Mouse (Mus musculus) left cerebral cortex, adult 6 months (tissue): Measurements from ENCODE around the gene Arhgef38. TPM values are rescaled to one million over a fixed set of nuclear protein-coding genes. Genes with fewer than 3 reads are reported as not detected.

ENCODE experiments used
- long read RNA-seq, 2 experiments: library from polyadenylated mRNA; unstranded; transcript quantifications; one replicate each; pipeline ENCODE4 v2.0.0; 2019 to 2020
- polyA plus RNA-seq: library from polyadenylated mRNA; unstranded; fragments of <200 nt; fragmentation: Nextera tagmentation; gene quantifications from 2 replicates; pipeline ENCODE4 v1.2.3, GENCODE M21; 2021

Arhgef38 gene
- not detected in 2 replicates for polyA plus RNA-seq
- long read RNA-seq, experiment 1 = 0 reads
- long read RNA-seq, experiment 2 = 0 reads

DNA sequence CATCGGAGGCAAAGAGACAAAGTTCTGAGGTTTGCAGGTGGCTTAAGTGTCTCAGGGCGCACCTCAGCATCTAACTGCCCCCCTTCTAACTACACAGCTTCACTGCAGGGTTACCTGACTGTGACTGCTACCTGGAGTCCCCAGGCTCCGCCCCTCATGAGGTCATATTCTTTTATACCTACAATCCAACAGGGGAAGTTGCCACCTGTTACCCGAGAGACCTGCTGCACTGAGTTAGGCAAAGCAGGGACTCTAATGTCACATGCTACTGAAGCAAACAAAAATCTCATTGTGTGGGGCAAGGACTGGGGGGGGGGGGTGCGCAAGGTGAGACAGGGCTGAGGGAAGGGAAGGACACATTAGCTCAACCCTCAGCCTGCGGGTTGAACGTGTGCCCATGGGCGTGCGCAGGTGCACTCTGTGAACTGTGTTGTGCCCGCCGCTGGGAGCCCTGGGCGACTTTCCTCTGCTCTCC is at the start of gene Arhgef38:
TSS of gene Arhgef38 (minus strand) at position 129 of the 475 bp plus-strand sequence.

DNA sequence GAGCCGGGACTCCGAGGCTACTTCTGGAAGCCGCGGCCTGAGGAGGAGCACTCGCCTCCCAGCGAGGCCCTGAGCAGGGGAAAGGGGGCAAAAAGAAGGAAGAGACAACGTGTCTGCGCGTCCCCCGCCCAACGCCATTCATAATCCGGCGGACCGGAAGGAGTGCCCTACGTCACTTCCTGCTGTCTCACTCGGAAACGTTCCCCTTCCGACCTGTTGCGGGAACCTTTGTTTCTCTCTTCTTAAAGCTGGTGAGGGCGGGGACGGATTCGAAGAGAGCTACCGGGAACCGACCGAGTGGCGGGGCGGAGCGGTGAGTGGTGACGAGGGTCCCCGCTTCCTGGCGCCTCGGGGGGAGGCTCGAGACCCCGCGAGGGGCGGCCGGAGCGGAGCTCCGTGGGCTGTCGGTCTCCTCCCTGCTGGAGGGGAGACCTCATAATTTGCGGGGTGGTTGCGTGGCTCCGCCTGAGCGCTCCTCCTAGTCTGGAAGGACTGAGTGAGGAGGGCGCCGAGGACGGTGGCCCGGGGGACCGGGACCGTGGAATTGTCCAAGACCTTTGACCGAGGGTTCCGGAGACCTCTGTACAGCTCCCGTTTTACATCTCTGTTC is 143.0 kb downstream of the Arhgef38 start, which contains the start of the genes Ints12 and Gstcd:
TSS of gene Ints12 (plus strand) at position 177 of the 610 bp plus-strand sequence.
TSS of gene Gstcd (minus strand) at position 370 of the 610 bp plus-strand sequence.

Other genes starting within 250 kb of the Arhgef38 start
- 8.8 TPM in 2 replicates for gene Ints12, start 143.1 kb downstream of the Arhgef38 start, polyA plus RNA-seq
- 0.73 and 1.5 TPM in 2 replicates for gene Gstcd, start 142.9 kb downstream of the Arhgef38 start, polyA plus RNA-seq
- 107 and 114 TPM in 2 replicates for gene Ppa2, start 75.2 kb upstream of the Arhgef38 start, polyA plus RNA-seq